Mouse (Mus musculus) frontal cortex, postnatal 10 days (tissue): Measurements from ENCODE around the gene Pck2.

ENCODE experiments used
- DNase-seq, 2 experiments: peaks; one replicate each; pipeline ENCODE4 v3.0.0; 2022; ENCODE audit warnings: low spot score in 2 of 2, mixed read lengths in 1 of 2

Pck2 gene

GRCm38 (mm10) chr14:55527940-55528339 lies 12.1 kb upstream of the Pck2 start:
- DNase-seq: no peak

- DNase-seq: no peak
Observed at GRCm38 (mm10) chr14:55536116-55536745, 3.8 kb upstream of the Pck2 start.

GRCm38 (mm10) chr14:55540787-55541321 lies 788 bp downstream of the Pck2 start:
- peak; percentile 61 to 74 for DNase-seq

GRCm38 (mm10) chr14:55542268-55542667 lies 2.2 kb downstream of the Pck2 start:
- DNase-seq: no peak

- DNase-seq: no peak
Observed at GRCm38 (mm10) chr14:55544334-55544733, 4.3 kb downstream of the Pck2 start.

GRCm38 (mm10) chr14:55550191-55550590 lies 10.1 kb downstream of the Pck2 start:
- no peak for DNase-seq

GRCm38 (mm10) chr14:55551347-55551746 lies 11.3 kb downstream of the Pck2 start:
- DNase-seq: no peak

GRCm38 (mm10) chr14:55551794-55552193 lies 11.7 kb downstream of the Pck2 start:
- DNase-seq: no peak

- no peak for DNase-seq
Observed at GRCm38 (mm10) chr14:55554635-55555034, 14.6 kb downstream of the Pck2 start.

- DNase-seq: no peak
Observed at GRCm38 (mm10) chr14:55555788-55556187, 15.7 kb downstream of the Pck2 start.

GRCm38 (mm10) chr14:55557003-55557402 lies 16.9 kb downstream of the Pck2 start:
- DNase-seq: peak in 1 of 2 experiments; percentile 66

GRCm38 (mm10) chr14:55557587-55557986 lies 17.5 kb downstream of the Pck2 start:
- no peak for DNase-seq

- DNase-seq: no peak
Observed at GRCm38 (mm10) chr14:55558740-55559448, 18.8 kb downstream of the Pck2 start.

- DNase-seq: peak; percentile 85 to 88
Observed at GRCm38 (mm10) chr14:55559799-55560201, 19.7 kb downstream of the Pck2 start, which contains the start of gene Dcaf11. Dcaf11 (plus strand) TSS chr14:55560006.

GRCm38 (mm10) chr14:55560202-55561073 lies 20.4 kb downstream of the Pck2 start, which contains the start of gene A730061H03Rik:
A730061H03Rik (minus strand) TSS chr14:55560406.
- peak; percentile 97 to 100 for DNase-seq

GRCm38 (mm10) chr14:55561860-55562259 lies 21.8 kb downstream of the Pck2 start:
- DNase-seq: no peak

GRCm38 (mm10) chr14:55563249-55563648 lies 23.2 kb downstream of the Pck2 start:
- no peak for DNase-seq

- no peak for DNase-seq
Observed at GRCm38 (mm10) chr14:55565748-55566147, 25.7 kb downstream of the Pck2 start.

GRCm38 (mm10) chr14:55567496-55567895 lies 27.4 kb downstream of the Pck2 start:
- no peak for DNase-seq

GRCm38 (mm10) chr14:55570588-55570987 lies 30.5 kb downstream of the Pck2 start:
- DNase-seq: no peak

- DNase-seq: no peak
Observed at GRCm38 (mm10) chr14:55571760-55572159, 31.7 kb downstream of the Pck2 start.

GRCm38 (mm10) chr14:55575302-55575701 lies 35.2 kb downstream of the Pck2 start, which contains the start of gene Fitm1:
Fitm1 (plus strand) TSS chr14:55575617.
- no peak for DNase-seq
